Mouse (Mus musculus) C2C12 (cell line): ENCODE data around the gene Gramd1a. TPM values are rescaled to one million over a fixed set of nuclear protein-coding genes. Genes with fewer than 3 reads are reported as not detected.
A peak's percentile ranks its signal among the peaks of the same experiment; 100 is the strongest.

Experiments
- H3K27me3 ChIP-seq: one replicate; pipeline ENCODE4 v1.6.1; 2011; ENCODE audit not compliant: control insufficient read depth, insufficient read depth, insufficient read length
- H3K36me3 ChIP-seq: one replicate; pipeline ENCODE4 v1.6.1; 2011; ENCODE audit not compliant: control insufficient read depth, insufficient read depth
- H3K4me3 ChIP-seq: one replicate; pipeline ENCODE4 v1.5.1; 2011; ENCODE audit warnings: mild to moderate bottlenecking, control low read depth; ENCODE audit not compliant: poor library complexity, insufficient read depth, severe bottlenecking
- H3K79me2 ChIP-seq: one replicate; pipeline ENCODE4 v1.6.1; 2011; ENCODE audit not compliant: control insufficient read depth, insufficient read depth
- H3K79me3 ChIP-seq: one replicate; pipeline ENCODE4 v1.6.1; 2011; ENCODE audit warnings: low read depth, control low read depth
- H3ac ChIP-seq: one replicate; pipeline ENCODE3; 2011; ENCODE audit warnings: low read depth; ENCODE audit not compliant: control insufficient read depth, insufficient read length
- CEBPB ChIP-seq: IDR thresholded peaks from one replicate; pipeline ENCODE4 v1.6.1; 2011; ENCODE audit warnings: low read depth, mild to moderate bottlenecking, control low read depth, moderate library complexity
- CTCF ChIP-seq: IDR thresholded peaks from one replicate; pipeline ENCODE4 v1.5.1; 2011; ENCODE audit not compliant: control insufficient read depth, insufficient read depth, insufficient read length
- FOSL1 ChIP-seq: IDR thresholded peaks from one replicate; pipeline ENCODE4 v1.8.0; 2011; ENCODE audit warnings: mild to moderate bottlenecking, low read length; ENCODE audit not compliant: poor library complexity, insufficient read depth, severe bottlenecking
- MAX ChIP-seq: IDR thresholded peaks from one replicate; pipeline ENCODE4 v1.6.1; 2011; ENCODE audit warnings: mild to moderate bottlenecking, control low read depth
- MYOD1 ChIP-seq: IDR thresholded peaks from one replicate; pipeline ENCODE4 v1.6.1; 2011; ENCODE audit warnings: low read depth; ENCODE audit not compliant: control insufficient read depth, insufficient read length
- MYOG ChIP-seq: IDR thresholded peaks from one replicate; pipeline ENCODE4 v1.6.1; 2011; ENCODE audit not compliant: control insufficient read depth, insufficient read length; ENCODE audit errors: extremely low read depth
- USF1 ChIP-seq: IDR thresholded peaks from one replicate; pipeline ENCODE4 v1.6.1; 2011; ENCODE audit warnings: low read depth, mild to moderate bottlenecking, control low read depth, moderate library complexity
- polyA plus RNA-seq: library from polyadenylated mRNA; unstranded; fragments of >200 nt; fragmentation: generic; extraction: Trizol; gene quantifications from one replicate; pipeline ENCODE4 v1.2.1, GENCODE M21; 2012; ENCODE audit warnings: missing spikeins

Gene Gramd1a
- polyA plus RNA-seq, 1 experiment, result 17.9 TPM

GRCm38 (mm10) chr7:31156034-31156928 is 585 bp upstream of the Gramd1a start:
- no peak overlapping the region for H3K4me3 ChIP-seq
- TF ChIP-seq MYOG (no peak), MYOD1 (no peak), MAX (no peak), FOSL1 (no peak), USF1 (no peak), CEBPB (no peak), CTCF (no peak)
- no peak overlapping the region for H3ac ChIP-seq
- H3K27me3 ChIP-seq, result no peaks in the 10 kb centered on the region
- no peaks in the 10 kb centered on the region for H3K36me3 ChIP-seq
- no peaks in the 10 kb centered on the region for H3K79me2 ChIP-seq
- no peaks in the 10 kb centered on the region for H3K79me3 ChIP-seq

GRCm38 (mm10) chr7:31153536-31154320 is 2.0 kb downstream of the Gramd1a start:
- Histone ChIP-seq H3ac (no peak overlapping the region), H3K36me3 (no peaks in the 10 kb centered on the region), H3K27me3 (no peaks in the 10 kb centered on the region), H3K79me3 (peaks cover 9% of the 10 kb centered on the region), H3K4me3 (no peak overlapping the region), H3K79me2 (peaks cover 22% of the 10 kb centered on the region)
- no peak for TF ChIP-seq CTCF
- no peak for TF ChIP-seq FOSL1

- peak overlapping the region; percentile 34 for H3ac ChIP-seq
- TF ChIP-seq MAX, result no peak
- TF ChIP-seq USF1, result no peak
- no peak for TF ChIP-seq CEBPB
- no peak for TF ChIP-seq CTCF
- TF ChIP-seq FOSL1, result no peak
- no peak for TF ChIP-seq MYOG
- no peak for TF ChIP-seq MYOD1
- H3K27me3 ChIP-seq, result no peaks in the 10 kb centered on the region
- H3K36me3 ChIP-seq, result no peaks in the 10 kb centered on the region
- peaks cover 43% of the 10 kb centered on the region for H3K79me2 ChIP-seq
- peaks cover 22% of the 10 kb centered on the region for H3K79me3 ChIP-seq
- H3K4me3 ChIP-seq, result peak overlapping the region; percentile 55
These were observed 4.1 kb downstream of the Gramd1a start for GRCm38 (mm10) chr7:31151301-31152241.

GRCm38 (mm10) chr7:31150566-31151300 is 5.0 kb downstream of the Gramd1a start:
- H3K36me3 ChIP-seq, result no peaks in the 10 kb centered on the region
- peak overlapping the region; percentile 55 for H3K4me3 ChIP-seq
- no peaks in the 10 kb centered on the region for H3K27me3 ChIP-seq
- peaks cover 26% of the 10 kb centered on the region for H3K79me3 ChIP-seq
- peak overlapping the region; percentile 83 for H3ac ChIP-seq
- no peak for TF ChIP-seq USF1
- no peak for TF ChIP-seq MYOG
- TF ChIP-seq CTCF, result no peak
- TF ChIP-seq MYOD1, result no peak
- no peak for TF ChIP-seq CEBPB
- no peak for TF ChIP-seq FOSL1
- peaks cover 50% of the 10 kb centered on the region for H3K79me2 ChIP-seq
